Mouse (Mus musculus): ENCODE measurements around the gene Dab1.

Dab1 gene

DNA sequence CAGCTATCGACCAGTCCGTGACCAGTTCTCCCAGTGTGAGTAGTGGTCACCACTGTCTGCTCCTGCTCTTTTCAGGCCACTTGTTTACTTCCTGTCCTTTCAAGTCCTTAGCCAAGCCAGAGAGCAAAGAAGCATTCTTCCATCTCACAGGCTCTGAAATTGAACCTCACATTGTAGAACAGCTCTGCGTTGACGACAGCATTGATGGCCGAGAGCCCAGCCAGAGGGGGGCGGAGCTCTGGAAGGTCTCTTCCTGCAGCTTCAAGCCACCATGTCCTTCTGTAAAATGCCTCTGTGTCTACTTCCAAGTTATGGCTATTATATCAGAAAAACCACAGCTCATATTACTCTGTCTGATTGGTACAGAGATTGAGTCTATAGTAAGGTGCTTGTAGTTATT lies 1127.3 kb downstream of the Dab1 start:
- no peak for DNase-seq (ENCODE audit: low spot score)

DNA sequence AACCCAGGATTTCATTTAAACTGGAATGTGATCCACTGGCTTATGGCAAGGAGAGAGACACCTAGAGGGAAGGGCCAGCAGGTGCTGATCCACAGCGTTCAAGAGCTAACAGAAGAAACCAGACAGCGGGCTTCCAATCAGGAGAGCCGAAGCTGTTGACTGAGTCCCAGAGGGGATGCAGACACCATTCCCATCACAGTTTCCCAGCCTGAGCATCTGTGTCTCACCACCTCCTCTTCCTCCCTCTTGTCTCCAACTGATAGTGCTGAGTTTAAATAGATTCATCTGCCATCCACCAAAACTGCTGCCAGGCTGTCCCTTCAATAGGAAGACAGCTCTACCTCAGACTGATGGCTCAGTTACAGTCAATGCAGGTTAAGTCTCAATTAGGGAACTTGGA lies 1134.9 kb downstream of the Dab1 start:
- DNase-seq (ENCODE audit: low spot score), result no peak

DNA sequence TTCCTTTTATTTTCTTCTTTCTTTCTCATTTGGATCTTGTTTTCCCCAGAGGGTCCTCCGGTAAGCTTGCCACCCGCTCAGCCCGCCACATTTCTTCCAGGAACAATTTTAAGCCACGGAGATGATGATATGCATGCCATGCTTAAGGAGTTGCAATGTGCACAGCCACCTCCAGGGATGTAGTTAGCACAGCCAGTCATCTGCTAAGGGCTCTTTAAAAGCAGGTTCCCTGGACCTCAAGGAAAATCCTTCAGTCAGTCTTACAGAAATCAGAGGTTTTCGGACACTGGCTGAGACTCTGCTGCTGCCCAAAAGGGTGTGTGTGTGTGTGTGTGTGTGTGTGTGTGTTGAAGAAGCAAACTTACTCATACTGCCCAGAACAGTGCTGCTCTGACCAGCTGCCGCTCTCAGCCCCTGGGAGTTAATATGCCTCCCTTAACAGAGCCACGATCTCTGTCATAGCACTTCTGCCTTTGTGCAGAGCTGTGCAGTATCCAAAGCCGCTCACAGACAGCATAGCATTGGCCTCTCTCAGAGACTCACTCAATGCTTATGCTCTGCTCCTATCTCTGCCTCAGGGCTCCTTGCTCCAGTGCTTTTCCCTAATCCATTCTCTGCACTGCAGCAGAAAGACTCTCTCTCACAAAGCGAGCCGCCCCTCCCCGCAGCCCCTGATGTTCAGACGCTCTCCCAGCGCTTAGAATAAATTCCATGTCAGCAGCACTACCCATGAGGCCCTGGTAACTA lies 1141.9 kb downstream of the Dab1 start:
- no peak for DNase-seq (ENCODE audit: low spot score)

DNA sequence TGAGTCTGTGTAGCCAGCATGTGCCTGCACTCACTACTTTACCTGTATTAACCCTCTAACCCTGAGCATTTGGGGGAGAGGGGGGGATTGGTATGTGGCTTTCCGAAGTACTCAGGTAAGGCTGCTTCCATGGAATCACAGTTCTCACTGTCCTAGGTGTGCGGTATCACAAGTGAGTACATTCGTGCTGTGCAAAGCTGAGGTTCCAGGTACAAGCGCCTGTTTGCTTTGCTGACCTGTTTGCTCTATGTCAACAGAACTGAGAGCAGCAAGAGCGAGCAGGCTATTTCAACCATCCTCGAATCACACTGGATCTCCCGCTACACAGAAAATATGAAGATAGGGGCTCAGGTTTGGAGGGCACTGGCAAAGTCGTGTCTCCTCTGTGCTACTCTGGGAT lies 1146.9 kb downstream of the Dab1 start, which contains the start of gene C8b:
Gene C8b, plus strand, starts transcription at position 253 of the 400 bp plus-strand sequence.
- DNase-seq (ENCODE audit: low spot score), result no peak

DNA sequence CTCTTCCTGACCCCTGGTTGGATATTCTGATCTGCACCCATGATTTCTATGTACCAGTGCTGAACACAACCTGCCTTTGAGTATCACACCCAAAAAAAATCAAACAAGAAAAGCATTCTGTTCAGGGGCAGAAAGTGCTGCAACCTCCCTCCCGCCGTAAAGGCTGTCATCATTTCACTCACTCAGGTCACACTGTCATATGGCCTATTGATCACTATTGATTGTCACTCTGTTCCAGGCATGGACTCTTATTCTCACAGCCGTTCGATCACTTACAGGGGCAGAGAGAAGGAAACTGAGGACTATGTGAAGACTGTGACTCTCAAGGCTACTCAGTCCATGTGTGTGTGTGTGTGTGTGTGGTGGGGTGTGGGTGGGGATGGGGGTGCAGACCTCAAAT lies 1149.0 kb downstream of the Dab1 start:
- DNase-seq (ENCODE audit: low spot score), result no peak

DNA sequence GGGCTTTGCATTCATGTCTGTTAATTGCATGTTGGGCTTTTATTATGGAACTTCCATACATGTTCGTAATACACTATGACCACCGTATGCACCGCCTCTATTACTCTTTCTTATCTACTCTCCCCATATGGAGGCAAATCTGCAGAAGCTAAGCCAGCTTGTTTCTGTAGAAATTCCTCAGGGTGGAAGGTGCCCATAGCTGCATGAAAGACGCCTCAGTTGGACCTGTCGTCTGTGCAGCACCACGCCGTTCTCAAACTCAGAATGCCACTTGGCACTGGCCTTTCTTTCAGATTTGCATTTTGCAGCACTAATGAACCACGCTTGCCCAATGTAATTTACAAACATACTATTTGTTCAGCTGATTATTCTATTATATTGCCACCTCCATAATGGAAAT lies 1150.4 kb downstream of the Dab1 start:
- DNase-seq (ENCODE audit: low spot score), result no peak

DNA sequence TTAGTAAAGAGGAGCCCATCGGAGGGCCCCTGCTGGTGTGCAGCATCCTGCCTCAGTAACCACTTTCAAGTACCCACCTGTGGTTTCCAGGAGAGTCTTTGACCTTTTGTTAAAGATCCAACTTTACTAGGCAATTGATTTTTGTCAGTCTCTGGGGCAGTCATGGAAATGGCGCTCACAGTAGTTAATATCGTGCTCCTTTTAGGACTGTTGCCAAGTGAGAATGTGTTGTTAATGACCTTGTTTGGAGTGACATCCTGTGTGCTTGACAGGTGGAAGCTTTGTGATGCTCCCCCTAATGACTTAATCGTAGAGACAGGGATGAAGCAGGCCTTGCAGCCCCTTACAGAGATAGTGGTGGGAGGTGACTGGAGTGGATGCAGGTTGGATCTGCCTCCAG lies 1151.2 kb downstream of the Dab1 start:
- DNase-seq (ENCODE audit: low spot score), result no peak

DNA sequence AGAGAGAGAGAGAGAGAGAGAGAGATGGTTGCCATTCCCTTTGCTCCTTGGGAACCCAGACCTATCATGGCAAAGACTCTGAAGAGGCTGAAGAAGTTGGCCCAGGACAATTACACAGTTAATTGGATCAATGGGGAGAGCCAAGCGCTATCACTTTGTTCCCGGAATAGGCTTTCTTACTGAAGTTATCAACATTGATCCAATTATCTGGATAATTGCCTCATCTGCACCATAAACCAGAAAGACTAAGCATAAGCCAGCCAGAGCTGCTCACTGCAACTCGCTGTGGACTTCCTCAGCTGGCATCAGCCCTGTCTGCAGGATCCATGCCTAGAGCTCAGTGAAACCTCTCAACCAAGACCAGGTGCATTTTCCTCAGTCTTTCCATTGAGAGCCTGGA lies 1156.4 kb downstream of the Dab1 start:
- no peak for DNase-seq (ENCODE audit: low spot score)

DNA sequence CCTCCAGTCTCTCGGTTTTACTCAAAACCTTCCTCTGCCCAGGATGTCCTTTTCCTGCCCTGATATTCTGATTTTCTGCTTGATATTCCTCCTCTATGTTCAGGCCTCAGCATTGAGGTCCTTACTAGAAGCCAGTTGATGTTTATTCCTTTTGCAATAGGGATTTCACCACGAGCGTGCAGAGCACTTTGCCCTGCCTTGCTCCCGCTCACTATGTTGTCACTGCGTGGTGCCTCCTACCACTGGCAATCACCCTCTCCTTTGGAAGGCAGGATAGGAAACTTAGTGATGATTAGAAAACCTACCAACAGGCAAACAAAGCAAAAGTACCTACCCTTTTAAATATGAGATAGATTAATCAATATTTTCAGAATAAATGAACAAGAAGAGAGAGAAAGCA lies 1160.3 kb downstream of the Dab1 start:
- DNase-seq (ENCODE audit: low spot score), result no peak

DNA sequence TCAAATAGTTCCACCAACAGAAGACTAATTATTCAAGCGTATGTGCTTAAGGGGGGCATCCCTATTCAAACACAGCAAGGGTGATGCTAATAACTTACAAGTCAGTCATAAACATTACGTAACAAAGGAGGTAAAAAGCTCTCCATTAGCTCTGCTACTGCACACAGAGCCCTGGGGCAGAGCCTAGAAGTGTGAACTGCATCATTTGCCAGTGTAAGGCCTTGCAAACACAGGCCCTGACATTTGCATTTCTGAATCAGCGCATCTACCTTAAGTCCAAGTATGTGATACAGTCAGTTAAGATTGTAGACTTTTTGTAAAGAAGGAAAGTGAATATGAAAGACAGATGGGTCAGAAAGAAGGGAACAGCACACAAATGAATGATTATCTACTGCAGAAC lies 1162.3 kb downstream of the Dab1 start:
- no peak for DNase-seq (ENCODE audit: low spot score)

DNA sequence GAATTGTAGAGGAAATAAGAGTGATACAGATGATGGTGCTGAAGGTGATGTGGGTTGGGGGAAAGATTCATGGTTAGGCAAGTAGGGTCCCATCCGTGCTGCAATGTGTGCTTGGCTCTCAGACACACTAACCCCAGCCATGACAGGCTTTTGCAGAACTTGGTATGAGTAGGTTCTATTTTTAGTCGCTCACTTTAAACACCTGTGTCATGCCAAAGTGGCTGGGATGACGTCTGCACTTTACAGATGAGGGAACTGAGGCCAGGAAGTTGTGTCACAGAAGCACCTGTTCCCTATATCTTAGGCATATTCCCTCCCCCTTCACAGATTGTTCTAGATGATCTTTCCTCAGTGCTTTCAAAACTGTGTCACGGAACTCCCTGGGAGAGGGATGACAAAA lies 1163.2 kb downstream of the Dab1 start:
- DNase-seq (ENCODE audit: low spot score), result no peak

DNA sequence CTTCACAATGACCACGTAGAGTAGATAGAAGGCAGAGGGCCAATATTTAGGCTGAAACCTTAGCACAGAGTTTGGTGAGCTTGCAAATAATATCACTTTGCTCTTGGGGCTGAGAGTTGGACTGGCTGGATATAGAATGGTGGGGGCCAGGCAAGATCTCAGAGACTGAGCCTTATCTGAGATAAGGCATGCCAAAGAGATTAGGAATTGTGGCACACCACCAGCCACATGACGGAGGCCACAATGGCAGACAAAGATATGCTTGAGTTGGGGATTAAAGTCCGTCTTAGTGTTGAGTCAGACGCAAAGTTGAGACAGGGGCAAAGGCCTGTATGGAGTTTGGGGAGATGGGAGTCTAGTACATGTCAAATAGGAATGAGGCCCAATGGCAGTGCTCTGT lies 1173.0 kb downstream of the Dab1 start:
- no peak for DNase-seq (ENCODE audit: low spot score)
